Mouse (Mus musculus): ENCODE measurements around the gene Pmf1.

Pmf1 gene

GRCm38 (mm10) chr3:88350732-88351131, 59.4 kb downstream of the Pmf1 start:
- DNase-seq, result no peak

Measured in cerebellum, postnatal 25 days (tissue).